Mouse (Mus musculus) CH12.LX (cell line): Measurements from ENCODE around the gene Slc5a11.

ENCODE experiments used
- CHD2 ChIP-seq: IDR thresholded peaks from 2 replicates; pipeline ENCODE4 v1.6.1; 2011; ENCODE audit warnings: low read length, improper control_type of control experiment
- CTCF ChIP-seq, 2 experiments: IDR thresholded peaks in 1 of 2; conservative IDR thresholded peaks in 1 of 2; 2 replicates each; pipeline ENCODE4 v1.5.1; 2011 to 2012; ENCODE audit warnings: low read depth in 2 of 2, low read length in 2 of 2, improper control_type of control experiment in 1 of 2, inconsistent platforms in 1 of 2, mild to moderate bottlenecking in 1 of 2, moderate library complexity in 1 of 2
- JUND ChIP-seq: conservative IDR thresholded peaks from 2 replicates; pipeline ENCODE4 v1.6.1; 2011; ENCODE audit warnings: low read depth, low read length, improper control_type of control experiment
- MAFK ChIP-seq: IDR thresholded peaks from 2 replicates; pipeline ENCODE4 v1.6.1; 2011; ENCODE audit warnings: low read length, improper control_type of control experiment; ENCODE audit not compliant: insufficient replicate concordance
- POLR2A ChIP-seq: IDR thresholded peaks from 2 replicates; pipeline ENCODE4 v1.6.1; 2011; ENCODE audit warnings: low read depth, mild to moderate bottlenecking, improper control_type of control experiment, low read length

DNA sequence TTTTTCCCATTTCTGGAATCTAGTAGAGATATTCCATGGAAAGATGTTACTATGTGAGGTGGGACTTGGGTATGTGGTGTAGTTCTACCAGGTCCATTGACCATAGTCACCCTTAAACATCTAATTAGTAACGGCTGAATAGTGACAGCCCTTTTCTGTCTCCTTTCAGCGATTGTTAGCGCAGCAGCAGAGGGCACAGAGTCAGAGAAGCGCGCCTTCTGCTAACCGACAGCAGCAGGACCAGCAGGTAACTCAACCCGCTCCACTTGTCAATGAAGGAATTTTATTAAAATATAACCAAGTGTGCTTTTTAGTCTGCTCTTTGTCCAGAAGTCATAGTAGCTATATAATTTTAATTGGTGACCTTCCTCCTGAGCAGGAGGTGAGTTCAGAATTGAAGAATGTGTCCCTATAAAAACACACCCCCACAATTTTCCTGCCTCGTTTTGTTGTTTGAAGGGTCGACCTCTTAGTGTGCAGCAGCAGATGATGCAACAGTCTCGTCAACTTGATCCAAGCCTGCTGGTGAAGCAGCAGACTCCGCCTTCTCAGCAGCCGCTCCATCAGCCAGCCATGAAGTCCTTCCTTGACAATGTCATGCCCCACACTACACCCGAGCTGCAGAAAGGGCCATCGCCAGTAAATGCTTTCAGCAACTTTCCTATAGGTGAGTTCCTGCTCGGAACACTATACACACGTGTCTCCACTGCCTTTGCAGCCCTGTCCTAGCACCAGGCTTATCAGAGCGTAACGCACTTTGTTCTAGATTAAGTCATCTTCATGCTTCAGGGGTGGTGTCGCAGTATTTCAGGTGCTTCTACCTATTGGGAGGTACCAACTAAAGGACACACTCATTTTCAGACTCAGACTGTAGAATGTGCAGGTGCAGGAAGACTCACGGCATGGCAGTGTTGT lies 32.5 kb upstream of the Slc5a11 start:
- no peak for TF ChIP-seq POLR2A
- no peak for TF ChIP-seq MAFK
- no peak for TF ChIP-seq CHD2
- no peak for TF ChIP-seq JUND
- TF ChIP-seq CTCF (conservative IDR thresholded peaks at IDR 0.05 in 1 of 2, IDR thresholded peaks at IDR 0.05 in 1 of 2; ENCODE audit: low read depth in 2 of 2, low read length in 2 of 2) = no peak
